Mouse (Mus musculus) gastrocnemius, postnatal 25 days (tissue): ENCODE results near the gene Epha2. TPM values are rescaled to one million over a fixed set of nuclear protein-coding genes. Genes with fewer than 3 reads are reported as not detected.

Experiments used
- DNase-seq: peaks from one replicate; pipeline ENCODE4 v3.0.0; 2022
- total RNA-seq, 2 experiments: library from RNA; stranded (reverse); gene quantifications; 1 replicate in 1 of 2; 2 replicates in 1 of 2; pipeline ENCODE4 v1.2.3; 2021

Epha2 gene
- total RNA-seq, 2 experiments from 2014 or later, result 1.3 to 2.0 TPM

DNA sequence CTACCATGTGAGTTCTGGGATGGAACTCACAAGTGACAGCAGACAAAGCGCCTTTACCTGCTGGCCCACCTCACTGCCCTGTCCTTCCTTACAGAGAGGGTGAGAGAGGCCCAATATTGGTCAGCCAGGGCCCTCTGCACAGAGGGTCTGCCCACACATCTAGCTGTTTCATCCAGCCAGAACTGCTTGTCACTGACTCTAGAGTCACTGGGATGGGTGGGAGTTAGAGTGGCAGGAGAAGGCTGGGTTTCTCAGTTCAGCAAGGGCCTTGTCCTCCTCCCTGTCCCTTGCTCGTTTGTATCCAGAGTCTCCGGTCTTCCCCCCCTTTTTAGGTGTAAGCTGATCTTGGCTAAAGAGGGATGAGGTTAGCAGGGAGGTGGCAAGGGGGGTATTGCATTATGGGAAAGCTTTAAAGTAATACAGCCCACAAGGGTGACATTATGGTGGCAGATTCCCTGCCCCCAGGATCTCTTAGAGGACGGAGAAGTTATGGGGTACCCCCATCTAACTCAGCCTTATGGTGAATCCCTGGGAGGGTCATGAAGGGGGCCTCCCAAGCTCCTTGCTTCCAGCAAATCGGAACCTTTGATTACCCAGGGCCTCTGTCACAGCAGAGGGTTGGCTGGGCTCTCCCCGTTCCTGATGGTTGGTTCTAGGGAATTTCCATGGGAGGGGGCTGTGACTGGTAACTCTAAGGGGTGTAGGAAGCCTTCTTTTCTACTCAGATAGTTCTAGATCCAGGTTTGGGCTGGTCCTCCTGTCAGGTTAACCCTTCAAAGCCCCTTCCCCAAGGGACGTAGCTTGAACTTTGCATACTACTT, 2.6 kb downstream of the Epha2 start:
- DNase-seq, result no peak

DNA sequence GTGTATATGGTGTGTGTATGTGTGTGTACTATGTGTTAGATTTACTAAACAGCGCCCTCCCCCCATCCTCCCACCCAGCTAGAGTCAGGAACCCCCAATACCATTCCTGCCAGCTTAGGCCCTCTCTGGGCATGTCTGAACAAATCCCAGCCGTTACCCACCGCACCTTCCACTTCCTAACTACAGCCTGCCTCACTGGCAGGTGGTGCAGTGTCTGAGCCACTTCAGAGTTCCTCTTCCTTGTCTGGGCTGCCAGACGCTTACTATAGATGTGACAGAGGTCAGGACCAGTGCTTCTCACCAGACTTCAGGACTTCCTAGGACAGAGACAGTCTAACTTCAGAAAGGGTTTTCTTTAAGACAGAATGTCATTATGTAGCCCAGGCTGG, 3.2 kb downstream of the Epha2 start:
- DNase-seq, result no peak

DNA sequence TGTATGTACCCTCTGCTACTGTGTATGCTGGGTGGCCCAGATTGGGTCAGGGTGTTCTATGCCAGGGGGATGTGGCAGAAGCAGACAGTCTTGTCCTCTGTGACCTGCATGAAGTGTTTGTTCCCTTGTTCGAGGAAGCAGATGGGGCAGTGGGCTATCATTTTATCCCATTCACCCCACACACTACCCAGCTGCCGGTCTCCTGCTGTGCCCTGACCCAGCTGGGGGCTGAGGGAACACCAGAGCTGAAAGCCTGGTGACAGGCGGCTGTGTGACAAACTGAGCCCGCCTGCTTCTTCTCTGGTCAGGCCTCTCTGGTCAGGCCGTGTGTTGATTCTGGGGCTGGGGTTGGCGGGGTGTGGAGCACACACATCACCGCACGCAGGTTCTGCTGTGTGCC, 5.0 kb downstream of the Epha2 start:
- DNase-seq, result no peak

DNA sequence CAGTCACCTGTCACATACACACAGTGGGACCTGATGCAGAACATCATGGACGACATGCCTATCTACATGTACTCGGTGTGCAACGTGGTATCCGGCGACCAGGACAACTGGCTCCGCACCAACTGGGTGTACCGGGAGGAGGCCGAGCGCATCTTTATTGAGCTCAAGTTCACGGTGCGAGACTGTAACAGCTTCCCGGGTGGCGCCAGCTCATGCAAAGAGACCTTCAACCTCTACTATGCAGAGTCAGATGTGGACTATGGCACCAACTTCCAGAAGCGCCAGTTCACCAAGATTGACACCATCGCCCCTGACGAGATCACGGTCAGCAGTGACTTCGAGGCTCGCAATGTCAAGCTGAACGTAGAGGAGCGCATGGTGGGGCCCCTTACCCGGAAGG, 7.3 kb downstream of the Epha2 start:
- no peak for DNase-seq

DNA sequence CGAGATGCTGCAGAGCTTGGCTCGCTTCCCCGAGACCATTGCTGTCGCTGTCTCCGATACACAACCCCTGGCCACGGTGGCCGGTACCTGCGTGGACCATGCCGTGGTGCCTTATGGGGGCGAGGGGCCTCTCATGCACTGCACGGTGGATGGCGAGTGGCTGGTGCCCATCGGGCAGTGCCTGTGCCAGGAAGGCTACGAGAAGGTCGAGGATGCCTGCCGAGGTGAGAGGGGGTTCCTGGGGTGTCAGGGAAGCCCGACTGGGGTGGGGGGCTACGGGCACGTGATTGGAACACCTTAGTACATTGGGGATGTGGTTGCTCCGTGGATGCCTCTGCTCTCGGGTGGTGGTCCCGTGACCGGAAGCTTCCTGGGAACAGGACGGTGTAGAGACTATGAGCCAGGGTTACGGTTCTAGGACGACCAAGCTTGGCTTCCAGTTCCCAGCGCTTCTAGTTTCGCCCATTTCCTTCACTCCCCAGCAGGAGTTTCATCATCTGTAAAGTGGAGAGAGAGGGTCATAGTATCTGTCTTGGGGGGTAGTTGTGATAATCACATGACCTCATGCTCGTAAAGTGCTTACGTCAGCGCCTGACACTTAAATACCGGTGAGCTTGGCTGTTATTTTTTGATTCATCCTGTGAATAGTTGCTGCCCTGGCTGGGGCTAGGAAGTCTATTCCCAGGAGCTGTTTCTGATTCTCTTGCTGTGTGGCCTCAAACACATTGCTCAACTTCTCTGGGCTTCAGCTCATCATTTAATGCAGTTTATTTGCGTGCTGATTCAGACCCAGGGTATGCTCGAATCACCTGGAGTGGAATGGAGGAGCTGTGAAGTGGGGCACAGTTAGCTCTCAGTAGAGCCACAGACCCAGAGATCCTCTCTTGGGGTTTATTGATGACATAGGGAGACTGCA, 8.1 kb downstream of the Epha2 start:
- no peak for DNase-seq

DNA sequence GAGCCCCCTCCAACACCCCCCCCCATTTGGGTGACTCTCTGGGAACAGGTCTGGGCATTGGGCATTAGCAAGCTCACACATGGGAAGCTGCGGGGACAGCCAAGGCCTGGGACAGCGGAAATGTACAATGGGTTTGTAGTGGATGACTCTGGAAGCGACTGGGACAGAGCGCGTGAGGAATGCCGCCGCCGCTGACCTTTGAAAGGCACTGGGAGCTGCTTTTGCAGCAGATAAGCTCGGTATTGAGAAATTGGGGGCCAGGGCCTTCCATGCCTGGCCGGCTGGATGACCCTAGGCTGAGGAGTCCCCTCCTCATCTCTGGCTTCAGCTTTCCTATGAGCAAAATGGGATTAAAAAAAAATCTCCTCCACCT, 8.7 kb downstream of the Epha2 start:
- no peak for DNase-seq

DNA sequence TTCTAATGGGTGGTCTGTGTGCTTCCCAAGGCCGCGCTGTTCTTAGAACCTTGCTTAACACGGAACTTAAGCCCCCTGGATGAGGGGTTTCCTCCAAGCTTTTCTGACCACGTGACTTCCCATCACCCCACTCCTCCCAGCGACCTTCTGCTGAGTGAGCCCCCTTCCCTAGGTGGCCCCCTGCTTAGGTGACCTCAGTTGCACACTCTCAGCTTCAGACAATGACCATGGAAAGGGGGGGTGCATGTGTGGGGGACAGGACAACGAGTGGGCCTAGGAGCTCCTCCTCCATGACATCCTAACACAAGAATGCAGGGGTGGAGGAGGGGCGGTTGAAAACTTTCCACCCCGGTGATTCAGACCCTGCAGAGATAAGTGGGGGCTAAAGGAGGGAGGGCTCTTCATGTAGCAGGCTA, 9.2 kb downstream of the Epha2 start:
- no peak for DNase-seq

DNA sequence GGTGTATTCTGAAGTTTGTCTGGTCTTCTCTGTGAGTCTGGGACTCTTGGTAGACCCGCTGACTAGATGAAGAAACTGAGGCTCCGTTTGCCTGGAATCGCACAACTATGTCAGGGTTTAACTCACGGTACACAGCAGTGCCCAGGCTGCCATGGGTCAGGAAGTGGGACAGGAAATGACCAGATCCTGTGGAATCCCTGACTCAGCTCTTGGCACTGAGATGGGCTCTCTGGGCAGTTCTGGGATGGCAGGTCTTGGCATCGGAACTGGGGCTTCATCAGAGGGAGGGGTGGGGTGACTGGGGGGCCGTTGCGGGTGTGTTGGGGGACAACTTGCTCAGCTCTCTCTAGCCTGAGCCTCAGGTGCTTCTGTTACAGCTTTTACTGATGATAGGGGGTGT, 10.0 kb downstream of the Epha2 start:
- no peak for DNase-seq

DNA sequence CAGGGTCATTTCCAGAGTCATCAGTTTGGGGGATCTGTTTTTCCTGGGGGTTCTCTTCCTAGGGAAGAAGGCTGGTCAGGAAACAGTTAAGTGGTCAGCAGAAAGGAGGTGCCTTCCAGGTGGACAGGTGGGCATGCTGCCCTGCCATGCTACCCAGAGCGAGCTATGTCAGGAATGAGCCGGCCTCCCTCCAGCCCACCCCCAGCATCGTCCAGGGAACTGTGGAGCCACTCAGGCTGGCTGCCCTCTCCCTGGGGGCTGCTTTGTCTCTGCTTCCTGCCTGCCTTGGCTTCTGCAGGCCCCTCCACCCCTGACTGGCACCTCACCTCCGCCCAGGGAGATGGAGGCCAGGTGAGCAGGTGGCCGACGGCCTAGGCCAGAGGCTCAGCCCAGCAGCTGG, 10.5 kb downstream of the Epha2 start:
- DNase-seq, result no peak

DNA sequence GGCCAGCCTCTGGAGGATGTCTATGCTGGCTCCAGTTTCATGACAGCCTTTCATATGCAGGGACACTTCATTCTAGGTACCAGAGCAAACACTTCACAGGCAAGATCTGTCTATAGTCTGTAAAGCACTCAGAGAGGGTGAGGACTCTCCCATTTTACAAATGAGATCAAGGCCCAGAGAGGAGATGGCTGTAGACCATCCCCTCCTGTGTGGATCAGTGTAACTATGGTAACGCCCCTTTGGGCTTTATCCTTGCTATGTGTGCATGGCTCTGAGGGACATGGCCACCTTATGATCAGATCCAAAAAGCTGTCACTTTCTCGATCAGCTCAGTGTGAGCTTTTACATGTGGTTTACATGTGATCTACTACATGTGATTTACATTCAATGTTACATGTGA, 10.9 kb downstream of the Epha2 start:
- no peak for DNase-seq

DNA sequence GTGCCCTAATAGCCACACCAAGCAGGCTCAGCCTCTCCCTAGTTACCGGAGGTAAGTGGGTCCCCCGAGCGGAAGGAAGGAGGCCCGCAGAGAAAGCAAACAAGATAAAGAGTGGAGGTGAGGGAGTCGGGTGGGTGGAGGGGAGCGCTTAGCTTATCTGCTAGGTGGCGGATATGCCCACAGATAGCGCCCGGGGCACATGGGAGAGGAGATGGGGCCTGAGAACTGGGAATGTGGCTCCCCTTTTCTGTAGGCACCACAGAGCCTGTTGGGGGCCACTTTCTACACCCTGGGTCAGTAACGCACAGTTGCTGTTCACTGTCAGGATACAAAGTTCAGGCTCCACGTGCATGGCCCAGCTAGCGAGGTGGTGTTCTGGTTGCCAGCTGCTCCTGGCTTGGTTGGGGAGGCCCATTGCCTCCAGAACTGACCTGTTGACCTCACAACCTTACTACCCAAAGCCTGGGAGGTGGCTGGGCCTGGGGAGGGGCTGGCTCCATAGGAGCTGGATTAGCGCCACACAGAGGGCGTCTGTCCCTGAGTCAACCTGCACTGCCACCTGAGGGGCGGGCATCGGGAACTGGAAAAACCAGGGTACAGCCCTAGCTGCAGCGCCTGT, 11.6 kb downstream of the Epha2 start:
- no peak for DNase-seq

DNA sequence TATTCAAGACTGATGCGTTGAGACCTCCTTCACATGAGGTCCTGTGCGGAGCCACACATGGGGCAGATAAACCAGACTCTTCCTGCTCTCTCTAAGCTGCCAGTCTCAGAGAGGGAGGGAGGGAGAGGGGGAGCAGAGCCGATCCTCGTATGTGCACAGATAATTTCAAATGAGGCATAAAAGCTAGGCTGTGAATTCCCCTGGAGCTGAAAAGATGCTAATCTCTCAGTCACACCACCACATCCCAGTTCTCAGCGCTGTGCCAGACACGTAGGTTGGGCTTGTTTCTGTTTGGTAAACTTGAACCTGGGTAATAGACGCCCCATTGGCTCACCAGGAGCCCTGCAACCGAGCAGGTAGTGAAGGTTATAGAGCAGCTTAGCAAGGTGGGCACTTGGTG, 12.4 kb downstream of the Epha2 start:
- DNase-seq, result no peak

DNA sequence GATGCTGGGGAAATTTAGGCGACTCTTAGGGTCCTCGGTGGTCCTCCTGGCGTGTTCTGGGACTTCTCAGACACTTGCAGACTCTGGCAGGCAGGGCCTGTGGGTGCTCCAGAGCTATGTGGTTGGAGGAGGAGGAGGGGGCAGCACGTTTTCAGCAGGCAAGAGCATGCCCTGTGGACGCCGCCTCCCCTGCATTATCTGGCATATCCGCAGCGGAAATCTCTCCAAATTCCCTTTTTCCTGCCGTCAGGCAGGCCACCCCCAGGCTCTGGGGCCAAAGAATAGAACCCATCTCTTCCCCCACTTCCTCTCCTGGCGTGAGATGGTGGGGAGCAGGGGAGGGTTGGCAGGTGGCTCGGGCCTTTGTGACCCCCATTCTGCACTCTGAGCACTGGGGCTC, 12.9 kb downstream of the Epha2 start:
- no peak for DNase-seq

DNA sequence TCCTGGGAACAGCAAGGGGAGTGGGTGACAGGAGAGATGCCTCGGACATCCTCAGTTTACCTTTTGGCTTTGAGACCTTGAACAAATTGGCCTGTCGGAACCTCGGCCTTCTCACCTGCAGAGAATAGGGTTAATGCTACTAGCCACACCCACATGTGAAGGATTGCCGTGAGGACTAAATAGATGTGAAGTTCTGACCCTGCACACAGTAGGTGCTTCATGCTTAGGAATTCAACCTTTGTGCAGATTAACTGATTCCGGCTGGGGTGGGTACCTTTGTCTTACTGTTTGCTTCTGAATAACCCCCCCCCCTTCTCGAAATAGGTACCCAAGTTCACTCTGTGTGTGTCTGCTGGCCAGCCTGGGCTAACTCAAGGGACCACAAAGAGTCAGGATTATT, 13.7 kb downstream of the Epha2 start:
- DNase-seq, result no peak

DNA sequence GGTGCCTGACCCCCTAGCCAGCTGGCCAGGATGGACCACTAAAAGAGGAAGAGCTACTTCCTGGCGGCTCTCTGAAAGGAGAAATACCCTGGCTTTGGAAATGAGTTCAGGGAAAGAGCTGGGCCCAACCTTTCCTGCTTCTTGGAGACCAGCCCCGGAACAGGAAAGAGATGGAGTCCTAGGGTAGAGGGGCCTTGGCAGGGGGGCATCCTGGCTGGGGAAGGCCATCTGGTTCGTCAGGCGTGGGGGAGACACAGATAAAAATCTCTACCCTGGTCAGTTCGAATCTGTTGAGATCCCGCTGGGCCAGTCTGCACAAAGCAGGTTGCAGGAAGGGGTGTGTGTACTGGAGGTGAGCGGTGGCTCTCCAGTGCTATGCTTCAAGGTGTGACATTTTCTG, 15.0 kb downstream of the Epha2 start:
- no peak for DNase-seq

DNA sequence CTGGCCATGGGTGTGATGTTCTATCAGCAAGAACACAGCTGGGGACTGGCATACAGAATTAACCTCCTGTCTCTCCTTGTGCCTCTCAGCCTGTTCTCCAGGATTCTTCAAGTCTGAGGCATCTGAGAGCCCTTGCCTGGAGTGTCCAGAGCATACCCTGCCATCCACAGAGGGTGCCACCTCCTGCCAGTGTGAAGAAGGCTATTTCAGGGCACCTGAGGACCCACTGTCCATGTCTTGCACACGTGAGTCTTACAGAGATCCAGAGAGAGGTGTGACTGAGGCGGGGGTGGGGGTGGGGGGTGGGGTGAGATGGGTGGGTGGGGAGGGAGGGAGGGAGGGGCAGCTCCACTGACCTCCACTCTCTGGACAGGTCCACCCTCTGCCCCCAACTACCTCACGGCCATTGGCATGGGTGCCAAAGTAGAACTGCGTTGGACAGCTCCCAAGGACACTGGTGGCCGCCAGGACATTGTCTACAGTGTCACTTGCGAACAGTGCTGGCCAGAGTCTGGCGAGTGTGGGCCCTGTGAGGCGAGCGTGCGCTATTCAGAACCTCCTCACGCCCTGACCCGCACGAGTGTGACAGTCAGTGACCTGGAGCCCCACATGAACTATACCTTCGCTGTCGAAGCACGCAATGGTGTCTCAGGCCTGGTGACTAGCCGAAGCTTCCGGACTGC, 15.6 kb downstream of the Epha2 start:
- DNase-seq, result no peak

DNA sequence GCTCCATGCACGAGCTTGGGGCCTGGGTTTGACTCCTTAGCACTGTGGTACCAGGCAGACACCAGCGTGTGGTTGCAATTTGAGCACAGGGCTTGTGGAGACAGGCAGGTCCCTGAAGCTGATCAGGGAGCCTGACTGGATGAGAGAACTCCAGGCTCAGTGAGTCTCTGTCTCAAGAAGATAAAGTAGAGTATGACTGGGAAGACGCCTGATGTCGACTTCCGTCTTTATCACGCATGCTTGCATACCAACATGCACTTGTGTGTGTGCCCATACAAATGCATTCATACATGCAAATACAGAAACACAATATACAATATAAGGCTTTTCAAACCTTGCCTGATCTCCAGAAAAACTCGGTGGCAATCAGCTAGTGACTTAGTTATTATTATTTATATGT, 16.9 kb downstream of the Epha2 start:
- DNase-seq, result no peak

DNA sequence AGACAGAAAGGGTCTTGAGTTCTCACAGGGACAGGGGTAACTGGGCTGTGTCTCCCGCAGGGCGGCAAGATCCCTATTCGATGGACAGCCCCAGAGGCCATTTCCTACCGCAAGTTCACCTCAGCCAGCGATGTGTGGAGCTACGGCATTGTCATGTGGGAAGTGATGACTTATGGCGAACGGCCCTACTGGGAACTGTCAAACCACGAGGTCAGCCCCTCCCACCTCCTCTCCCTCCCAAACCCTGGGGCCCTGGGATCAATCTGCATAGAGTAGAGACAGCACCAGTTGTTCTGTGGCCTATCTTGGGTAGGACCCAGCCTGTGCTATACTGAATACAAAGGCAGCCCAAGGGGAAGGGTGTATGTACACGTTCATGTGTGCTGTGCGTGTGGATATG, 21.5 kb downstream of the Epha2 start:
- no peak for DNase-seq

DNA sequence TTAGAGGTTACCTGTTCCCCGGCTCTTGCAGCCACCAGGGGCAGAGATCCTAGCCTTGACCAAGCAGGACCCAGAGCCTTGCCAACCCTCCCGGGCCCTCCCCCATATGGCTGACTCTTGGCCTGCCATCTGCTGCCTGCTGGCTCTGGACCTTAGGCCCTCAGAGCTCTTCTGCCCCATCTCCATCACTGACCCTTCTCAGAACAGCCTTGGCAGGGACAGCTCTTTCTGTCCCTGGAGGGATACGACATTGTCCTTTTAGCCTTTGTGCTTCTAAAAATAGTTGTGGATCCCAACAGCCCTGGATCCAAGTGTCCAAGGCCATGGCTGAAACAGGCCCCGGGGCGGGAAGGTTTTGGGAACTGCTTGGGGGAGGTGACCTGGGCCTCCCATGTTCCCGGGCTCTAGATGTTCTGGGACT, 23.7 kb downstream of the Epha2 start:
- peak; percentile 53 for DNase-seq

DNA sequence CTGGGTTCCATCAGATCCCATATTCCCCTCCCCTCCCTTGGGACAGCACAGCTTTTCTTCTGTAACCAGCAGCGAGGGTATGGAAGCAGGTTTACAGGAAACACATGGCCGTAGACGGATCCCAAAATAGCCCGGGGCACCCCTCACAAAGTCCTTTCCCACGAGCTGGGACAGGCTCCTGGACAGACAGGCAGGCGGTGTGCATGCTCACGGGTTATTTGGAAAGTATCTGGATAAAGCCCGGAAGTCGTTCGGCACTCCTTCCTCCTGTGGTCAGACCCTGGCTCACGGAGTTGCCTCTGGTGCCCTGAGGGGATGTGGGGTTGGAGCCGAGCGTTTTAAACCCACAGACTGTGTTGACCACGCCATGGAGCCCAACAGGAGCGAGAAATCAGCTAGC, 24.6 kb downstream of the Epha2 start:
- no peak for DNase-seq

DNA sequence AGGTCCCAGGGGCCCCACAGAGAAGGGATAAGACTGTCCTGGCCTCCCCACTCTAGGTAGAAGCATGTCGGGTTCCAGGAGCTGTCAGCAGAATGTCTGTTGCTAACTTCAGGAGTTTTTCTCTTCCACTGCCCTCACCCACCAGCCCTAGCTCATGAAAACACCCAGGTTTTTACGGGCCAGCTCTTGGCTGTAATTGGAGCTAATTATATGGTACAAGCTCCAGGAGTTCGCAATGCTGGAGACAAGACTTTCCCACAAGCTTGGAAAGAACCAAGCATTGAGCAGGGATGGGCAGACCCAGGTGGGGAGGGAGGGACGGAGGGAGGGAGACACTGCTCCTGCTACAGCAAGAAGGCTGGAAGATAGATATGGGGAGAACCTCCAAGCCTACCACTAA, 26.0 kb downstream of the Epha2 start:
- DNase-seq, result no peak

DNA sequence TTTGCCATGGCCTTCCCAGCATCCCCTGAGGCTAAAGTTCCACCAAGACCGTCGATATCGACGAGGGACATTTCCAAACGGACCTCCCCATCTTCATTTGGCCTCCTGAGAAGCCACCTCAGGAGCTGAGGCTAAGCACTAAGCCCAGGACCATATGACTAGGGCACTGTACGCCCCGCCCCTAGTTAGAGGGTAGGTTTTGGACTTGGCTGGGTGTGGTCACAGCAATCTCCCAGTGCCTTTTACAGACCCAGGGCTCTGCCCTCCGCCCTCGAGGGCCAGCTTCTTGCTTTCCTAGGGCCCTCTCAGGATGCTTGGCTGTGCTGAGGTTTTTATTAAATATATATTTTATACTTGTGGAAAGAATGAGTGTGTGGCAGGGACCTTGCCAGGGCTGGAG, 27.7 kb downstream of the Epha2 start:
- DNase-seq, result no peak

DNA sequence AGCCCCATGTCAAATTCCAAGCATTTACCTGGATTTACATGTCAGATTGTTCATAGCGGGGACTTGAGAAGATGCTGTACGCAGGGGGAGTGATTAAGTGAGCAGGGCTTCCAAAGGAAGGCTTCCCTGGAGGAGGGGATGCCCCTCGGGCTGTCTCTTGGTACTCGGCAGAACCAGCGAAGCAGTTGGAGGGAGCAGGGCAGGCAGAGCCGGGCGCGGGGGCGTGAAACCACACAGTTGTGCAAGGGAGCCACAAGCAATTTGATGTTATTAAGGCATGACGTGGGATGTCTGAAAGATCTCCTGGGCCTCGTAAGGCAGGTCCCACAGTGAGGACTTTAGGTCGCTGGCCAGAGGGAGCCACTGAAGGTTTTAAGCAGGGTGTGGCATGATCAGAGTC, 28.9 kb downstream of the Epha2 start:
- DNase-seq, result no peak
